Mouse (Mus musculus) neural tube, embryonic 11.5 days (tissue): ENCODE results near the gene Gnai3. TPM values are rescaled to one million over a fixed set of nuclear protein-coding genes. Genes with fewer than 3 reads are reported as not detected.
A peak's percentile ranks its signal among the peaks of the same experiment; 100 is the strongest.

ENCODE experiments used
- ATAC-seq: fragments of 200-750 bp; cut with Nextera tagmentation; 2 replicates; pipeline ENCODE4 v1.8.0; 2017; ENCODE audit warnings: moderate number of reproducible peaks, mild to moderate bottlenecking, moderate TSS enrichment, moderate library complexity; ENCODE audit not compliant: insufficient read depth, low FRiP score, low TSS enrichment
- DNase-seq: peaks from one replicate; pipeline ENCODE4 v3.0.0-alpha.2; 2015; ENCODE audit warnings: low spot score
- H3K27ac ChIP-seq: fragments of 300-500 bp; sonication (generic); 2 replicates; pipeline ENCODE4 v1.5.1; 2014; ENCODE audit warnings: low read depth, mild to moderate bottlenecking, low read length
- H3K27me3 ChIP-seq: fragments of 300-500 bp; sonication (generic); 2 replicates; pipeline ENCODE4 v1.6.1; 2014; ENCODE audit warnings: mild to moderate bottlenecking, low read length, mixed read lengths; ENCODE audit not compliant: control insufficient read depth, insufficient read depth
- H3K36me3 ChIP-seq: fragments of 300-500 bp; sonication (generic); 2 replicates; pipeline ENCODE4 v1.6.1; 2014; ENCODE audit warnings: mild to moderate bottlenecking, low read length, moderate library complexity, mixed read lengths; ENCODE audit not compliant: control insufficient read depth, insufficient read depth
- H3K4me1 ChIP-seq: fragments of 300-500 bp; sonication (generic); 2 replicates; pipeline ENCODE4 v1.6.1; 2014; ENCODE audit warnings: low read length, mixed read lengths; ENCODE audit not compliant: control insufficient read depth, insufficient read depth
- H3K4me2 ChIP-seq: fragments of 300-500 bp; sonication (generic); 2 replicates; pipeline ENCODE4 v1.6.1; 2014; ENCODE audit warnings: low read depth, mild to moderate bottlenecking, moderate library complexity
- H3K4me3 ChIP-seq: fragments of 300-500 bp; sonication (generic); 2 replicates; pipeline ENCODE4 v1.5.1; 2014; ENCODE audit warnings: low read depth, low read length
- H3K9ac ChIP-seq: fragments of 300-500 bp; sonication (generic); 2 replicates; pipeline ENCODE4 v1.6.1; 2014; ENCODE audit warnings: mild to moderate bottlenecking, low read length
- H3K9me3 ChIP-seq: fragments of 300-500 bp; sonication (generic); 2 replicates; pipeline ENCODE4 v1.6.1; 2016; ENCODE audit warnings: low read length; ENCODE audit not compliant: control insufficient read depth
- whole genome bisulfite sequencing: fragments of 180-500 bp; shearing (Covaris S2); extraction: QIAGEN DNeasy Blood & Tissue Kit; methylation state at CpG from one replicate; pipeline ENCODE4 v1.1.7; 2014; 5-methylcytosine and 5-hydroxymethylcytosine counted together
- polyA plus RNA-seq: library from polyadenylated mRNA; unstranded; fragments of >200 nt; fragmentation: Nextera tagmentation; extraction: Ambion mirVana; gene quantifications from 2 replicates; pipeline ENCODE4 v1.2.1, GENCODE M21; 2014

Gnai3 gene
- polyA plus RNA-seq, 1 experiment from 2014 or later = 217 TPM

DNA sequence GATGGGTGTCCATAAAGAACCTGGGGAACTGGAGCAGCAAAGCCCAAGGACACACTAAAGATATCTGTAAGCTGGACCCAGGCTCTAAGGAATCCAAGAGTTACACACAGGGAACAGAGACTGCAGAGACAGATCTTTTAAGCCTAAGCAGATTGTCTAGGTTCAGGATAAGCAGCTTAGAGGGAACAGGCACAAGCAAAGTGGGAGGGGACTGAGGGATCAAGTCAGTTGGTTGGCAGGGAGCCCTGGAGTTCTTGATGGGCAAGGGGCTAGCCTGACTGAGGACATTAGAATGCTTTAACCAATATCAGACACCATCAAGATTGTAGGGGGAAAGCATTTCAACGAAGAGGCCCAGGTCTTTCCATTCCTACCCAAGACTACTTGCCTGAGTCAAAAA, 51.8 kb downstream of the Gnai3 start:
- Histone ChIP-seq H3K27ac (no peak overlapping the region), H3K4me1 (no peaks in the 10 kb centered on the region), H3K9ac (no peak overlapping the region), H3K36me3 (no peaks in the 10 kb centered on the region), H3K4me2 (no peak overlapping the region), H3K4me3 (no peak overlapping the region), H3K27me3 (no peaks in the 10 kb centered on the region), H3K9me3 (no peaks in the 10 kb centered on the region)
- 88% methylated on average over 1 of the region's 1 CpGs for WGBS
- ATAC-seq (no peak), DNase-seq (no peak)

DNA sequence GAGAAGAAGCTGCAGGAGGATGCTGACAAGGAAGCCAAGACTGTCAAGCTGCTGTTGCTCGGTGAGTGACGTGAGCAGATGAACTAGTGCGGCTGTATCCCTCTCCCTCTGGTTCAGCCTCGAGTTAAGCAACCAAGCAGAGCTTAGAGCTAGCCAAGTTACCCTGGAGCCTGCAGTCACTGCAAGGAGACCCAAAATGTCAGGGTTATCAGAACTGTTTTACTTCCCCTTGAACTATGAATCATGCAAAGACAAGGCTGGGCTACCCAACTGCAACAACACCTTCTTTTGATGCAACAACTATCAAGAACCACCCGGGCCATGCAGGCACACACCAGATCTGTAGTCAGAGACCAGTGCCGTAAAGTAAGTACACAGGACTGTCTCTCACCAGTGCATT, 52.6 kb downstream of the Gnai3 start:
- no peak overlapping the region for H3K4me2 ChIP-seq
- no peaks in the 10 kb centered on the region for H3K9me3 ChIP-seq
- no peaks in the 10 kb centered on the region for H3K36me3 ChIP-seq
- H3K4me1 ChIP-seq = no peaks in the 10 kb centered on the region
- H3K9ac ChIP-seq = no peak overlapping the region
- 74% methylated on average over 6 of the region's 6 CpGs for WGBS
- H3K27me3 ChIP-seq = no peaks in the 10 kb centered on the region
- no peak for ATAC-seq
- no peak for DNase-seq
- no peak overlapping the region for H3K27ac ChIP-seq
- H3K4me3 ChIP-seq = no peak overlapping the region

DNA sequence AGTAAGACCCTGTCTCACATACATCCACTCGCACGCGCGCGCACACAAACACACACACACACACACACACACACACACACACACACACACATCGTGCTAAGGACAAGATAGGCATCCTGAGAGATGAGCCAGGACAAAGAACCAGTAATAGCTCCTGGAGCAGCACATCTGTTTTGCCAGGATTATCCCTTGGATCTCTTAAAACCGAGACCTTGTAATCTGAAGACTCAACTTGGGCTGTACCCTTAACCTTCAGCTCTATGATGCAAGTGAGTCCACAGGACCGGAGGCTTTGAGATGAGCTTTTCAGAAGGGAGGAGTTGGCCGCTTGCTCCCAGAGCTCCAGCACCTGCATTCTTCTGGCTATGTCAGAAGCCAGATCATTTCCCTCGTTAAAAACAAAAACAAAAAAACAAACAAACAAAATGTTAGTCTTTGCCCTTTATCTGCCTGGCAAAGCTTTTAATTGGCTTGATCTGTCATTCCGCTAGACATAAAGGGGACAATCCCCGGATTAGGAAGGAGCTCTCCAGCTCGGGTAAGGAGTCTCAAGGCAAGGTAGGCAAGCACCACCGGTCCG, 53.3 kb downstream of the Gnai3 start, which contains the start of gene Gnat2:
Gene Gnat2, plus strand, starts transcription at position 254 of the 580 bp plus-strand sequence.
- no peak within 1 kb of the TSS for H3K9ac ChIP-seq
- ATAC-seq (no peak), DNase-seq (no peak)
- no peak within 1 kb of the TSS for H3K4me3 ChIP-seq
- H3K4me2 ChIP-seq = no peak within 1 kb of the TSS
- H3K4me1 ChIP-seq = no peaks in the 10 kb centered on the region
- no peak within 1 kb of the TSS for H3K27ac ChIP-seq
- H3K36me3 ChIP-seq = no peaks in the 10 kb centered on the region
- H3K9me3 ChIP-seq = no peaks in the 10 kb centered on the region
- 89% methylated on average over 15 of the region's 15 CpGs for WGBS
- no peaks in the 10 kb centered on the region for H3K27me3 ChIP-seq

DNA sequence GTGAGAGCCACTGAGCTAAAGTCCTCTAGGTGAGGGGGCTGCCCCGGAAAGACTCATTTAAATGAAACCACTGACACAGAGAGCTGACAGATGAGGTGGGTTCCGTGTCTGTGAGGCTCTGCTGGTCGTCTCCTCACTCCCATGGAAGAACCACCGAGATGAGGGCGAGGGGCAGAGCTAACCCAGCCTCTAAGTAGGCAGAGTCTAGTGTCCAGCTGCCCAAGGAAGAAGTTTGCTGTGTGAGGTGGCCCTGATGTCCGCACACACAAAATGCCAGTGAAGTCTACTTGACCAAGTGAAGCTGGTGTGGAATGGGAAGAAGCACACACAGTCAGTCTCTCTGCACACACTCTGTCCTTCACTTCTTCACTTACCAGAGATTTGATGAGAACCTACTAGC, 53.9 kb downstream of the Gnai3 start:
- Histone ChIP-seq H3K27ac (no peak overlapping the region), H3K4me3 (no peak overlapping the region), H3K27me3 (no peaks in the 10 kb centered on the region), H3K4me2 (no peak overlapping the region), H3K36me3 (no peaks in the 10 kb centered on the region), H3K9me3 (no peaks in the 10 kb centered on the region), H3K9ac (no peak overlapping the region), H3K4me1 (no peaks in the 10 kb centered on the region)
- ATAC-seq (no peak), DNase-seq (no peak)
- WGBS = 75% methylated on average over 6 of the region's 6 CpGs

DNA sequence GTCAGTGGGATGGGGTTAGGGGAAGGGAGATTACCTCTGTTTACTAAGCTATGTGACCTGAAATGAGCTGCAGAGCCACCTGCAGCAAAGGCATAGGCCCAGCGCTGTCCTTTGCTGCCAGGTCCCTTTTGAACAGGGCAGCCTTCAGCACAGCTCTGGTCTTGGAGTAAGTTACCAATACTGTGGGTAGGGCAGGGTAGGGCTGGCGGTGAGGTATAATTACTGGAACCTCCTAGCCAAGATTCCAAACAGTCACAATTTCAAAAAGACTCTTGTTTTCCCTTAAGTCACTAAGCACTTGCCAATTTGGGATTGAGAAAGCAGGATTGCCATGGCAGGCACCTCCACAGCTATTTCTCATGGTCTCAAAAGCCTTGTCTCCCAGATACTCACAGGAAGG, 55.4 kb downstream of the Gnai3 start:
- 87% methylated on average over 2 of the region's 2 CpGs for WGBS
- H3K36me3 ChIP-seq = no peaks in the 10 kb centered on the region
- H3K9me3 ChIP-seq = no peaks in the 10 kb centered on the region
- H3K4me3 ChIP-seq = no peak overlapping the region
- H3K27ac ChIP-seq = no peak overlapping the region
- no peak overlapping the region for H3K9ac ChIP-seq
- ATAC-seq = no peak
- DNase-seq = no peak
- H3K4me2 ChIP-seq = no peak overlapping the region
- no peaks in the 10 kb centered on the region for H3K27me3 ChIP-seq
- H3K4me1 ChIP-seq = peaks cover 4% of the 10 kb centered on the region; the same call in 1 of the 2 replicates

DNA sequence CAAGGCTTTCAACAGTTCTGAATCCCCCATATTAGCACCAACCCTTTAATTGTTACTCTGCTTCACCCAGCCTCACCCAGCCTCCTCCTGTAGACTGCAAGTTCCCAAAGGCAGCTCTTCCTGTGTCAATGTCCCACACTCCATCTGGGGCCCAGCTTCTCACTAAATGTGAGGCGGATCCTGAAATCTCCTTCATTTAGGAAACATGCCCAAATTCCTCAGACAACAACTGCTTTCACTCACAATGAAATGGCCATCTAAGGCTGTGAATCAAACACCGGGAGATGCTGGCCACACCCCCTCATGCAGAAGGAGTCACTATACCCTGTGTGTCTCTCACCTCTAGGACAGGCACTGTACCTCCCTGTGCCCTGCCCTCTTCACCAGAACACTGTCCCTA, 56.0 kb downstream of the Gnai3 start:
- no peaks in the 10 kb centered on the region for H3K36me3 ChIP-seq
- H3K4me1 ChIP-seq = peaks cover 4% of the 10 kb centered on the region; the same call in 1 of the 2 replicates
- no peak overlapping the region for H3K27ac ChIP-seq
- no peaks in the 10 kb centered on the region for H3K27me3 ChIP-seq
- 29% methylated on average over 2 of the region's 2 CpGs for WGBS
- H3K4me2 ChIP-seq = no peak overlapping the region
- H3K4me3 ChIP-seq = no peak overlapping the region
- ATAC-seq (no peak), DNase-seq (no peak)
- H3K9ac ChIP-seq = no peak overlapping the region
- no peaks in the 10 kb centered on the region for H3K9me3 ChIP-seq

DNA sequence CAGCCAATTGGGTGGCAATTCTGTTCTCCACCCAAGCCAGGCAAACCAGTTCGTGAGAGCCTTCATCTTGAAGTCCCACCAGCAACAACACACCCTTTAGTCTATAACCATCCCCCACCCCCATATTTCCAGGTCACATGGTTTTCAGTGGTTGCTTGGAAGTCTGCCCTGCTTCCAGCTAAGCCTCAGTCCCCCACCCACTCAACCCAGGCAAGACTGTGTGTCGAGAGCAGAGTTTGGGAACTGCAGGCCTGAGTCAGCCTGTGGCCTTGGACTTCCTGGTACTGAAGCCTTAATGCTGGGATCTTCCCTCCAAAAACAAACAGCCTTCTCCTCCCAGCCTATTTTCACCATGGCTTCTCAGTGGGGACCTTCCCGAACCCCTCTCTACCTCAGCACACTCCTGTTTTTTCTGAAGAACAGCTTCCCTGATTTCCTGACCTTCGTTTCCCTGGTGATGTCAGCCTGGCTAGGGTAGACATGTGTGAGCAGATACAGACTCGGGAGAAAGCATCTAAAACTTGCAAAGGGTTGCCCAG, 57.0 kb downstream of the Gnai3 start:
- Histone ChIP-seq H3K4me2 (no peak overlapping the region), H3K4me3 (no peak overlapping the region), H3K27me3 (no peaks in the 10 kb centered on the region), H3K4me1 (peaks cover 9% of the 10 kb centered on the region), H3K27ac (no peak overlapping the region), H3K36me3 (no peaks in the 10 kb centered on the region), H3K9me3 (no peaks in the 10 kb centered on the region), H3K9ac (no peak overlapping the region)
- no peak for ATAC-seq
- no peak for DNase-seq
- WGBS = 44% methylated on average over 5 of the region's 5 CpGs

DNA sequence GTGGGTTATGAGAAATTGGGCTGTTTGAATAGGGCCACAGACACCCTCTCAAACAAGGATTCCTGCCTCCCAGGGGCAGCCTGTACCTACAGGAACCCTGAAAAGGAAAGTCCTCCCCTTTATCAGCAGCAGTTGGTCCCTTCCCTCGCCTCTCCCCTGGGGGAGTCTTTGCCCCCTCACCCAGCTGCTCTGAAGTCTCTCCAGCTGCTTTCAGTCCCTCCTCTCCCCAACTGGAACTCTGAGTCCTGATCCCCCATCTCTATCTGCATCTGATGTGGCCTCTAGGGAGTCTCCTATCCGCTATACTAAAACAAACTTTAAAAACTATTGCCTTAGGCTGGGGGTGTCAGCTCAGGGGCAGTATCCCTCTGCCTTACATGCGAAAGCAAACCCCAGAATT, 58.6 kb downstream of the Gnai3 start:
- no peak overlapping the region for H3K27ac ChIP-seq
- peaks cover 16% of the 10 kb centered on the region for H3K4me1 ChIP-seq
- H3K9me3 ChIP-seq = no peaks in the 10 kb centered on the region
- 0 out of 2 replicates have a peak, but pooled peaks cover 2% of the 10 kb centered on the region for H3K36me3 ChIP-seq
- H3K9ac ChIP-seq = no peak overlapping the region
- H3K4me3 ChIP-seq = no peak overlapping the region
- H3K27me3 ChIP-seq = no peaks in the 10 kb centered on the region
- no peak overlapping the region for H3K4me2 ChIP-seq
- ATAC-seq = no peak
- 76% methylated on average over 3 of the region's 3 CpGs for WGBS
- DNase-seq = no peak

DNA sequence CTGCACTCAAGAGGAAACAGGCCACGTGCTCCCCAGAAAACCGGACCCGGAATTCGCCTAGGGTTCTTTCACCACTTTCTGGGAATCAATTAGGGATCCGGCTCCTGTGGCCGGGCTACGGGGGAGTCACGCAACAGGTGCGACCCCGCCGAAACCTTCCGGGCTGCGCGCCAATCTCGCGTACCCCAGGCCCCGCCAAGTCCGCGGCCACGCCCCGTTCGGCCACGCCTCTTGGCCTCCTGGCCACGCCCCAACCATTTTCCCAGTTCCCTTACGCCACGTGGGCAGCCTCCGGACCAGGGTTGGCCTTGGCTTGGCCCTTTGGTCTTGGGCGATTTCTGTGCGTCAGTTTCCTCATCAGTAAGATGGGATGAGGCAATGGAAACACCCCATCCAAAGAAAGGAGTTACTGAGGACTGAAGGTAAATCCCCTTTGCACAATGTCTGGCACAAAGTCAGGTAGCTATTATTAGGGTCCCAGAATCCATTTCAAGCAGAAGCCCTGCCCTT, 59.4 kb downstream of the Gnai3 start, which contains the start of gene Ampd2:
Gene Ampd2, minus strand, starts transcription at position 182 of the 510 bp plus-strand sequence.
- Histone ChIP-seq H3K4me2 (peak within 1 kb of the TSS; percentile 100), H3K9me3 (no peaks in the 10 kb centered on the region), H3K27me3 (no peaks in the 10 kb centered on the region), H3K9ac (peak within 1 kb of the TSS; percentile 65), H3K4me3 (peak within 1 kb of the TSS; percentile 67), H3K36me3 (0 out of 2 replicates have a peak, but pooled peaks cover 2% of the 10 kb centered on the region), H3K4me1 (peaks cover 16% of the 10 kb centered on the region), H3K27ac (peak within 1 kb of the TSS; percentile 78)
- ATAC-seq (peak; percentile 46), DNase-seq (peak; percentile 84)
- WGBS = 0% methylated on average over 29 of the region's 29 CpGs
